Mouse (Mus musculus): ENCODE results near the gene Rcan1.

DNA sequence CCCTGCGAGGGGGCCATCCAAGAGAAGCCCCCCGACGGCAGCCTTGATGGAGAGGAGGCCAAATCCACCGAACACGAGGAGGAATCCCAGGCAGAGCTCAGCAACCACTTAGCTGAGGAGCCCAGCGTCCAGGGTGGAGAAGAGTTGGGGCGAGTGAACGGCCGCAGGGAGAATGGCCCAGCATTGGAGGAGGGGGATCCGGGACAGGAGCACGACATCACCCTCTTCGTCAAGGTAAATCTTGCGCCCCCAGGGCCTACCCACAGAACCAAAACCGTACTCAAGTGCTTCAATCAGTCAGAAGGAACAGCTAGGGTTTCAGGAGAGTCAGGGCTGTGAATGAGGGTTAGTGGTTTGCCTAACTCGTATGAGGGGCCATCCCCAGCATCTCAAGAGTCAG, 28.7 kb upstream of the Rcan1 start:
- TF ChIP-seq POLR2A (IDR thresholded peaks at IDR 0.05; ENCODE audit: low read depth, low read length) (no peak), CTCF (conservative IDR thresholded peaks at IDR 0.05; ENCODE audit: insufficient read depth, insufficient read length, low read depth, low read length) (no peak)
